Mouse (Mus musculus) spleen, adult 2 months (tissue): ENCODE data around the gene Tenm4.

Experiments used
- CTCF ChIP-seq: fragments of 200-500 bp; IDR thresholded peaks from 2 replicates; pipeline ENCODE4 v1.5.1; 2011; ENCODE audit warnings: mild to moderate bottlenecking, inconsistent platforms; ENCODE audit not compliant: insufficient read depth, insufficient read length, insufficient replicate concordance; ENCODE audit errors: extremely low read depth
- POLR2A ChIP-seq: fragments of 200-500 bp; IDR thresholded peaks from 2 replicates; pipeline ENCODE4 v1.6.1; 2011; ENCODE audit warnings: low read depth, low read length, inconsistent platforms

DNA sequence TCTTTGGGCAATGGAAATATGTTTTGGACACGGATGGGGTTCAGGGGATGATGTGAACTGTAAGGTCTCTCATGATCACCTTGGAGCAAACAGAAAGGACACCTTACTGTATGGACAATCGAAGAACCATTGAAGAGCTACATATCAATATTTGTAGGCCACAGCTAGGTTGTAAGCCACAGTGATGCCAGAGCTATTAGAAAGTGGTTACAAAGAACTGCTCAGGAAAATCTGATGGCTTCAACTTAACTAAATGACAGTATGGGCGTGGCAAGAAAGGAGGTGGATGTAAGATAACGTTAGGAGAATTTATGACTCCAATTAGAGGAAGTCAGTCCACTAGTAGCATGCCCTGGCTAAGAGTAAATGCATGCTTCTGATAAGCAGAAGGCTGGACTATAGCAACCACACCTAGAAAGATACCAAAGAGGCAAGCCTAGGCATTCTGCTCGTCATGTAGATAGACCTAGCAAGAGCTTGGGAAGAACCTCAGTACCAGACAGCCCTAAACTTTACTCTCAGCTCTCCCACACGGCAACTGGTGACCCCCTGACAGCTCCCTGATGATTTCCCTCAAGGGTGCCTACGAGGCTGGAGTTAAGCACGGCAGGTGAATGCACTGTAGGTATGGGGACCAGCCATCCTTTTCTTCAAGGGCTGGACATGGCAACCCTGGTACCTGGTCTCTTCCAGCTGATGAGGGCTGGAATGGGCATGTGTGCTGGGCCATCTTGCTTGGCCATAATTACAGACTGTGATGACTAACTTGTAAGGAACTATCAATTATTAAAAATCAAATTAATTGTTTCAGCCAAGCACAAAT is 534.5 kb downstream of the Tenm4 start:
- TF ChIP-seq CTCF (no peak), POLR2A (no peak)
